Mouse (Mus musculus) urinary bladder, adult 2 months (tissue): ENCODE results near the gene Tab1. TPM values are rescaled to one million over a fixed set of nuclear protein-coding genes. Genes with fewer than 3 reads are reported as not detected.

Source experiments
- DNase-seq: peaks from one replicate; pipeline ENCODE4 v3.0.0; 2022; ENCODE audit warnings: low spot score
- polyA plus RNA-seq: library from polyadenylated mRNA; depleted of rRNA; stranded (reverse); fragments of >200 nt; gene quantifications from 2 replicates; pipeline ENCODE4 v1.2.3, GENCODE M21; 2012

Tab1 gene
- polyA plus RNA-seq, 1 experiment: 36.7 TPM

- DNase-seq: no peak
Observed at GRCm38 (mm10) chr15:80137945-80138791, 5.2 kb downstream of the Tab1 start.

GRCm38 (mm10) chr15:80140302-80140701 is 7.4 kb downstream of the Tab1 start:
- no peak for DNase-seq

- DNase-seq: no peak
Observed at GRCm38 (mm10) chr15:80140878-80141277, 8.0 kb downstream of the Tab1 start.

GRCm38 (mm10) chr15:80142130-80142529 is 9.2 kb downstream of the Tab1 start:
- DNase-seq: no peak

- no peak for DNase-seq
Observed at GRCm38 (mm10) chr15:80143760-80144159, 10.8 kb downstream of the Tab1 start.

- no peak for DNase-seq
Observed at GRCm38 (mm10) chr15:80145397-80145796, 12.5 kb downstream of the Tab1 start.

GRCm38 (mm10) chr15:80146153-80146552 is 13.2 kb downstream of the Tab1 start:
- DNase-seq: no peak

GRCm38 (mm10) chr15:80147090-80147489 is 14.2 kb downstream of the Tab1 start:
- no peak for DNase-seq

GRCm38 (mm10) chr15:80147511-80147910 is 14.6 kb downstream of the Tab1 start:
- no peak for DNase-seq

GRCm38 (mm10) chr15:80148565-80148964 is 15.6 kb downstream of the Tab1 start:
- DNase-seq: no peak

GRCm38 (mm10) chr15:80149517-80149916 is 16.6 kb downstream of the Tab1 start:
- DNase-seq: no peak

- no peak for DNase-seq
Observed at GRCm38 (mm10) chr15:80152663-80153062, 19.7 kb downstream of the Tab1 start.

- no peak for DNase-seq
Observed at GRCm38 (mm10) chr15:80153757-80154156, 20.8 kb downstream of the Tab1 start.

- no peak for DNase-seq
Observed at GRCm38 (mm10) chr15:80155707-80156106, 22.8 kb downstream of the Tab1 start.

- no peak for DNase-seq
Observed at GRCm38 (mm10) chr15:80157197-80157943, 24.4 kb downstream of the Tab1 start.

GRCm38 (mm10) chr15:80158001-80158706 is 25.2 kb downstream of the Tab1 start:
- DNase-seq: no peak

- no peak for DNase-seq
Observed at GRCm38 (mm10) chr15:80158707-80159090, 25.8 kb downstream of the Tab1 start.

GRCm38 (mm10) chr15:80159286-80159901 is 26.5 kb downstream of the Tab1 start:
- DNase-seq: no peak

- no peak for DNase-seq
Observed at GRCm38 (mm10) chr15:80160223-80160622, 27.3 kb downstream of the Tab1 start.

- no peak for DNase-seq
Observed at GRCm38 (mm10) chr15:80160726-80161125, 27.8 kb downstream of the Tab1 start.

GRCm38 (mm10) chr15:80161199-80161598 is 28.3 kb downstream of the Tab1 start:
- DNase-seq: no peak

- no peak for DNase-seq
Observed at GRCm38 (mm10) chr15:80162401-80162964, 29.6 kb downstream of the Tab1 start.
